Mouse (Mus musculus) right cerebral cortex, postnatal 14 days (tissue): ENCODE measurements around the gene Abhd18.

Experiments
- DNase-seq: peaks from one replicate; pipeline ENCODE4 v3.0.0; 2022

Gene Abhd18

DNA sequence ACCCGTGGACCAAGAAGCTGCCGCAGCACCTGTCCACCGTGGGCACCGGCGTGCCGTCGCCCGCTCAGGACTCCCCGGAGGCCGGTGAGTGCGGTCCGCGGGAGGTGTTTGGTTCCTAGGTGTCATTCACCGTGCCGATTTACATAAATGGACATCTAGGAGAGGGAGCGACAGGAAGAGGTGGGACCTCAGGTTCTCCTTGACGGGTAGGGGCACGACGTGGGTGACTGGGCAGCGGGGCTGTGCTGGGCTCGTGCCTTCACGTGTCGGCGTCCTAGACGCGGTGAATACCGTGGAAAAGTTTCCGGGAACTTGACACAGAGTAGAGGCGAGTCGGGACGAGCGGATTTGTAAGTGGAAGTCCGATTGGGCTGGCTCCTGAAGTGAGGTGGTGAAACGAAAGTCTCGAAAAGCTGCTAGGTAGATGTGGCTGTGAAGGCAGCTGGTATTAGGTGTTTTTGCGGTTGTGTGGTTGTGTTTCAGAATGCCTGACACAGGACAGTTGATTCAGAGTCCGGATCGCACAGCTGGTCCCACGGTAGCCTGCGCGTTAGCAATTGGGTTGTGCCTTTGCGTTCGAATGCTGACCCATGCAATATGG, 103.9 kb downstream of the Abhd18 start:
- DNase-seq, result no peak

DNA sequence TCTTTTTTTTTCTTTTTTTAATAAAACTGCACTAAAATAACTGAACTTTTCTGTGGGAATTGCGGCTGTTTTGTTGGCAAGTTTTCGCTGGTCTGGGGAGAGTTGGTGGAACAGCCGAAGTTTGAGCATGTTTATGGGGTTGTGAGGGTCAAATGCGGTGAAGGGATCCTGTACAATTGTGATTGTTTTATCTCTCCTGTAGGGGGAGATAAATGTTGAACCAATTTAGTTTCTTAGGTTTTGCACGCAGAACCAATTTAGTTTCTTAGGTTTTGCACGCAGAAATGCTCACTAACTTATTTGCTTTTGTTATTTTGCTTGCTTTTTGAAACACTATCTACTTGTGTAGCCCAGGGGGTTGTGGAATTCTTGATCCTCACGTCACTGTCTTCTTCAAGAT, 104.6 kb downstream of the Abhd18 start:
- no peak for DNase-seq

DNA sequence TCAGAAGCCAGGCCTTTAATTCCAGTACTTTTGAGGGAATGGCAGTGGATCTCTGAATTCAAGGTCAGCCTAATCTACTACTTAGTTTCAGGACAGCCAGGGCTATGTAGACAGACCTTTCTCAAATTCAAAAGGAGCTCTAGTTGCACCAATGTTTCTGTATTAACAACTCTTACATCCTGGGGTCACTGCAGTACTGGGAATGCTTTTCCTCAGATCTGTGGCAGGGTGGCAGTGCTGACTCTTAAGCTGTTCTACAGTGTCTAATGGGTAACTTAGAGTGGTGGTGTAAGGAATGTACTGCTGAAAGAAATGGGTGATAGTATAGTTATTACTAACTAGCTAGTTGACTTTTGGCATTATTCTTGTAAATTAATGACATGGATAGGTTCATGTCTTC, 105.8 kb downstream of the Abhd18 start:
- DNase-seq, result no peak

- DNase-seq, result no peak
Observed at GRCm38 (mm10) chr3:40954792-40955191, 108.0 kb downstream of the Abhd18 start.

DNA sequence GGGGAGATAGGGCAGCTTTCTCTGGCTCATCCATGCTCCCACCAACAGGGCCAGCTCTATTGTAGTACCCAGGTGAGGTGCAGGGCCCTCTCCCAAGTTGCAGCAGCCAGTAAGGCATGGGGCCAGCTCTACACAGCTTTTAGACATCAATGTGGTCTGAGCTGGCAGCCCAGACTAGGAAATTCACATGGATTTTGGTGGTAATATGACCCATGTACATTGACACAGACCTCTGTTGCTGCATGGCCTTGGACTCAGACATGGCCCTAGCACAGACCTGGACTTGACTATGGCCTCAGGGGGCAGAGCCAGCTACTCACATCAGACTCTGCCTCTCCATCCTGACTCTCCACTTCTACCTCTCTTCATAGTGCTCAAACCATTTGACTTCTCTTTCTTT, 112.1 kb downstream of the Abhd18 start:
- no peak for DNase-seq

- no peak for DNase-seq
Observed at GRCm38 (mm10) chr3:40980758-40981157, 134.0 kb downstream of the Abhd18 start.

- no peak for DNase-seq
Observed at GRCm38 (mm10) chr3:40987539-40987938, 140.8 kb downstream of the Abhd18 start.
